Mouse (Mus musculus) v-Abl transformed pro-B cells (cell line): ENCODE measurements around the gene Smarcc1.
"Not testable (repeated sequence)": the region's sequence is repeated elsewhere in the genome, so short reads cannot be mapped to it uniquely, and the experiment has no call there.

Source experiments
- in situ Hi-C, 2 experiments: fragments of 400-800 bp; cut with MboI; formaldehyde crosslinking; loops; one replicate each; pipeline ENCODE4 v1.15.1; 2025; ENCODE audit not compliant: unreplicated experiment in 2 of 2

Gene Smarcc1

GRCm38 (mm10) chr9:110116977-110117778, at the start of gene Smarcc1:
TSS of gene Smarcc1 (plus strand) at chr9:110117708.
- in situ Hi-C loops = no loop called here

DNA sequence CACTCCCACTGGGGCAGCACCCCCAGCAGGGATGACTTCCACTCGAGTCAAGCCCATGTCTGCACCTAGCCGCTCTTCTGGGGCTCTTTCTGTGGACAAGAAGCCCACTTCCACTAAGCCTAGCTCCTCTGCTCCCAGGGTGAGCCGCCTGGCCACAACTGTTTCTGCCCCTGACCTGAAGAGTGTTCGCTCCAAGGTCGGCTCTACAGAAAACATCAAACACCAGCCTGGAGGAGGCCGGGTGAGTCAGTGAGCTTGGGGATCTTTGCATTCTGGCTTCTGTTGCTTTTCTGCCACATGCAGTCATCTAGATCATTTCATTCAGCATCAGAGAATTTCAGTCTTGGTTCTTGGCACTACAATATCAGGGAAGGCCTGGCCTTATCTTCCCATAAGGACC, 48.8 kb upstream of the Smarcc1 start:
- in situ Hi-C loops = no loop called here

GRCm38 (mm10) chr9:110070358-110070757, 47.1 kb upstream of the Smarcc1 start:
- in situ Hi-C loops = loop anchor here (5.0 to 10.0 kb wide), 5 partner anchors 83 to 1068 kb away; no protein-coding TSS in a partner anchor

DNA sequence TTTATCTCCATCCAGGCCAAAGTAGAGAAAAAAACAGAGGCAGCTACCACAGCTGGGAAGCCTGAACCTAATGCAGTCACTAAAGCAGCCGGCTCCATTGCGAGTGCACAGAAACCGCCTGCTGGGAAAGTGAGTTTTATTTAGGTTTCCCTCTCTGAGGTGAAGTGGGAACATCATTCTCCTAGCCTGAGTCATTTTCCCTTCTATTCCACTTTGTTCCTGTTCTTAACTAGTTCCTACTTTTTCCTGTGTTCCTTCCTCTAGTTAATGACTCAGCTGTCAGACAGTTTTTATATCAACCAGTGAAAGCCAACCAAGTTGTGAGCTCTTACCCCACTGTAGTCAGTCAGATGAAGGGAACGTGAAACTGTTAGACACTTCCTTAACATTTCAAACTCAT, 46.5 kb upstream of the Smarcc1 start:
- in situ Hi-C loops = loop anchor here (5.0 to 10.0 kb wide), 5 partner anchors 84 to 1069 kb away; no protein-coding TSS in a partner anchor

DNA sequence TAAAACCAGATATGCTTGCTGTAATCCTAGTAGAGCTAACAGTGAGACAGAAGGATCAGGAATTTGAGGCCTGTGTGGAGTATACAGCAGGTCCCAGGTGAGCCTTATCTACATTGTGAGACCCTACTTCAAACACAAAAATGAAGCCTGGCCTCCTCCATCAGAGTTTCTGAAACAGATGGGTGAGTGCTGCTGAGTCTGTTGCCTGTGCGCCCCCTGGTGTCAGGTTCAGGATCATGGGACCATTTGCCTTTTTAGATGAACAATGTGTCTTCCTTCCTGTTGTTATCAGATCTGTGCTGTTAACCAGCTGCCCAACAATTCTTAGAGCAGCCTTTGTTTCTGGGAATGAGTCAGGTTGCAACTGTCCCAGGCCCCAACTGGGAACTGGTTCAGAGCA, 45.7 kb upstream of the Smarcc1 start:
- in situ Hi-C loops = loop anchor here (5.0 to 10.0 kb wide), 5 partner anchors 85 to 1070 kb away; no protein-coding TSS in a partner anchor

- in situ Hi-C loops = loop anchor here in 1 of 2 experiments (10.0 to 25.0 kb wide), 2 partner anchors 964 to 1072 kb away; no protein-coding TSS in a partner anchor
These were observed 41.0 kb upstream of the Smarcc1 start for GRCm38 (mm10) chr9:110076468-110076867.

- in situ Hi-C loops = loop anchor here in 1 of 2 experiments (25.0 kb wide), 1 partner anchor 969 kb away; no protein-coding TSS in a partner anchor
These were observed 36.4 kb upstream of the Smarcc1 start for GRCm38 (mm10) chr9:110081066-110081465.

DNA sequence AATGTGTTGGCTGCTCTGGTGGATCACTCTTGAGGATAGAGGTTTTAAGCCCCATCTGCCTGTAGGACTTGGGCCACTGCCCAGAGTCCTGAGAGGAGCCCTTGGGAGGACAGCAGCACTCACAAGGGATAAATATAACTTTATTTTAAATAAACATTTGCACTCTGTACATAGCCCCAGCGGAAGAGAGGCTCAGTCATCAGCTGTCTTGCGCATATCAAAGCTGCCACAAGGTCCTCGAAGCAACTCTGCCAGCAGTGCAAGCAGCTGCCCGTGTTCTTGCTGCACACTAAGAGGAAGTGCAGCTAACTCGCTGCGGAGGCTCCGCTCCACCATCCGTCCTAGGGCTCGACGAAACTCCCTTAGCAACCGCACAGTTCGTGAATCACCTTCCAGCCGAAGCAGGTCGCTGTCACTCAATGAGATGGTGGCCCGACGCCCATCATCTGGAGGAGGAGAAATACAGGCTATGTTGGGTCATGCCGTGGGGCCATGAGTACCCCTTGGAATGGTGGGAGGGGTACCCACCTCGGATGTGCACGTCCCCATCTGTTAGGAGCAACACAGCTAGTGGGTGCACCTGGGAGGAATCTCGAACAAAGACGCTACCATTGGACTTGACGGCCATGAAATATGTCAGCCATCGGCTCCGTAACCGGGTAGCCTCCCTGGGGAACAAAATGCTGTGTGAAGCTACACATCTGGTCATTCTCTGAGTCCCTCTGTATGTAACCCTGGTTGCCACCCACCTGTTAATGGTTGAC, 33.1 kb upstream of the Smarcc1 start:
- in situ Hi-C loops = loop anchor here in 1 of 2 experiments (25.0 kb wide), 1 partner anchor 972 kb away; no protein-coding TSS in a partner anchor

GRCm38 (mm10) chr9:110085693-110086092, 31.8 kb upstream of the Smarcc1 start:
- in situ Hi-C loops = loop anchor here in 1 of 2 experiments (25.0 kb wide), 1 partner anchor 973 kb away; no protein-coding TSS in a partner anchor

DNA sequence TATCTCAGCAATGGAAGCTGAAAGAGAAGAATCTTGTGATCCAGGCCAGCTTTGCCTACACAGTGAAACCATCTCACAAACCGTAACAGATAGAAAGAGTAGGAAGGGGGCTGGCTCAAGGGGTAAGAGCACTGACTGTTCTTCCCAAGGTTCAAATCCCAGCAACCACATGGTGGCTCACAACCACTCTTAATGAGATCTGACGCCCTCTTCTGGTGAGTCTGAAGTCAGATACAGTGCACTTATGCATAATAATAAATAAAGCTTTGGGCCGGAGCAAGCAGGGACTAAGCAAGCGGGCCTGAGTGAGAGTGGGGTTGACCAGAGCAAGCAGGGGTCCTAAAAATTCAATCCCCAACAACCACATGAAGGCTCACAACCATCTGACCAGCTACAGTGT, 24.2 kb upstream of the Smarcc1 start:
- in situ Hi-C loops = loop anchor here in 1 of 2 experiments (25.0 kb wide), 1 partner anchor 981 kb away; no protein-coding TSS in a partner anchor

- in situ Hi-C loops = loop anchor here in 1 of 2 experiments (25.0 kb wide), 1 partner anchor 982 kb away; no protein-coding TSS in a partner anchor
These were observed 22.7 kb upstream of the Smarcc1 start for GRCm38 (mm10) chr9:110094761-110095160.

- in situ Hi-C loops = loop anchor here in 1 of 2 experiments (25.0 kb wide), 1 partner anchor 985 kb away; no protein-coding TSS in a partner anchor
These were observed 19.7 kb upstream of the Smarcc1 start for GRCm38 (mm10) chr9:110097791-110098190.

GRCm38 (mm10) chr9:110100627-110101600, 16.6 kb upstream of the Smarcc1 start:
- in situ Hi-C loops = no loop called here

DNA sequence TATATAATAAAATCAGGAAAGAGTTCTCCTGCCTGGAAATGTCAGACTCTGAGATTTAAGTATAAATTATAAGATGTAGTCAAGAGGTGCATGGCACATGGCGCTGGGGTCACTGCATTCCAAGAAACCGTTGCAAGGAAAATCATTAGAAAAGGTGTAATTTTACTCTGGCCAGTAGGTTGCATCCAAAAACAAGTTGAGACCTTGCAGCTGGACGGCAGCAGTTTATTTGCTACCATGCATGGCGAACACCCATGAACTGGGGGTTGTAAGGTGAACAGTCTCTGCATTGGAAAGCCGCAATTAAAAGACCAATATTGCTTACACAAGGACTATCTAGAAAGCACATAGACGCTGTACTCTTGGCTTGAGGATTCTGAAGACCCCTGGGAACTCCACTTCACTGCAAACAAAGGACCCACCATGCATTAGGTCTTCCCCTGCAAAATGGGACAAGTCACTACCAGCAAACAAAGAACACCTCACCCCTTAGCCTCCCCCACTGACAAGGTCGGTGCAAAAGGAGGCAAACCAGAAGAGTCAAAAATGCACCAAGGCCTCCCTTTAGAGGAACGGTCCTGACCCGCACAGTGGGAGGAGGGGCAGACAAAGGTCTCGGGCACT, 1.0 kb upstream of the Smarcc1 start:
- in situ Hi-C loops = no loop called here

GRCm38 (mm10) chr9:110117779-110118139, 251 bp downstream of the Smarcc1 start, which contains the start of gene Dhx30:
TSS of gene Dhx30 (minus strand) at chr9:110117830.
- in situ Hi-C loops = no loop called here

GRCm38 (mm10) chr9:110118249-110118648, 741 bp downstream of the Smarcc1 start:
- in situ Hi-C loops = no loop called here

DNA sequence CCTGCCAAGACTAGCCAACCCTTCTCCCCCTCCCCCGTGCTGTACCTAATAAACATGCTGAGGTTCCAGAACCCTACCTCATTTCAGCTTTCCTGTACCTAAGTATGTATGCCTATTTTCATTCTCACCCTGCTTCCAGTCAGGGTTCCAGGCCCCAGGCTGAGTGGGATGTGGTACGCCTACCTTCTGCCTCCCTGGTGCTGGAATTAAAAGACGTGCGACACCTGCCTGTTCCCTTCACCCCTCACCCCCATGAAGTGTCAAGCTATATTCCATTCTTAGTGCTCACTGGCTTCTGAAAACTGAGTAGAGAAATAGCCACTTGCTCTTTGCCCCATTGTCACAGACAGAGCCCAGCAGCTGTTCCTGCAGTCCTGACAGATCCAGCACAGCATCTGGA, 3.9 kb downstream of the Smarcc1 start:
- in situ Hi-C loops = no loop called here

GRCm38 (mm10) chr9:110123322-110123721, 5.8 kb downstream of the Smarcc1 start:
- in situ Hi-C loops = no loop called here

- in situ Hi-C loops = not testable (repeated sequence)
These were observed 6.6 kb downstream of the Smarcc1 start for GRCm38 (mm10) chr9:110124008-110124540.
